Mouse (Mus musculus) thymus, adult 2 months (tissue): ENCODE data around the gene Acsbg1.

Experiments
- CTCF ChIP-seq: fragments of 200-500 bp; IDR thresholded peaks from 2 replicates; pipeline ENCODE4 v1.5.1; 2012; ENCODE audit warnings: mild to moderate bottlenecking, control low read depth, low read length, moderate library complexity, borderline replicate concordance; ENCODE audit not compliant: control insufficient read depth, poor library complexity, insufficient read depth; ENCODE audit errors: extremely low read depth
- POLR2A ChIP-seq: fragments of 200-500 bp; IDR thresholded peaks from 2 replicates; pipeline ENCODE4 v1.6.1; 2012; ENCODE audit warnings: mild to moderate bottlenecking, low read length, control low read depth, moderate library complexity; ENCODE audit not compliant: control insufficient read depth, poor library complexity, insufficient read depth; ENCODE audit errors: extremely low read depth

DNA sequence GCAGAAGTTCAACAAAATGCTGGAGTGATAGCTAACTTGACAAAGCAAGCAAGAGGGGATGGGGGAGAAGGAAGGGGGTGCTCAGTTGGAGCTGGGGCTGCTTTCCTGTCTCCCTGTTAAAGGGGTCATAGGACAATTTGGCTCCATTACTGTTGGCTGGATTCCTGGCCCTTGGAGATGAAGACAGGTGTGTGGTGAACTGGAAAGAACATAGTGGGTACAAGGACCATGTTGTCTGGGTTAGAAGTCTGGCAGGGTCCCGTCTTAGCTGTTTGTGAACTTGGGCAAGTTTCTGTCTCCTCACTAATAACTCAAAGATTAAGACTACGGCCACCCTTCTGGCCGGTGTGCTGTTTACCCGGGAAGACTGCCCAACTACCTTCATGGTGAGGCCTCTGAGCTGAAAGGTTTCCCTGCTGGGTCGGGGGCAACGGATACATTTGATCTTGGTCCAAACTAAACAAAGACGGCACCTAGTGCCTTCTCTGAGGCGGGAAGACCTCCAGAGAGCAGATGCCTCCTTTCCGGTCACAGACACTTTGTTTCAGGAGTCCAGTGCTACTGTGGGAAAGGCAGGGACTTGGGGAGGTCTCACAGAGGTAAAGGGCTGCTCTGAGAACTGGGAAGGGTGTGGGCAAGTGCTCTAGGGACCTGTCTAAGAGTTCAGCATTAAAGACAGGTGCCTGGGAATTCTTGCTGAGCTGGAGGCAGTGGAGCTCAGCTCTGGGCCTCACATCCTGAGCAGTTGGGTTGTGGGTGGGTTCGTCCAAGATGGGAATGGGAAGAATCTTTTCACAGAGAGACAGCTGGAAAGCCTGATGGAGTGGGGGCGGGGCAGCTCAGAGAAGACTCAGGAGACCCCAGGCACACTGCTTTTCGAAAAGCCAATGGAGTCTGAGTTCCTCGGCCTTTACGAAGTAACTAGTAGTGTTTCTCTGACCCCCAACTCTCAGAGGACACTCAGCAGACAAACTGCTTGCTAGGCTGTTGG, 25.9 kb upstream of the Acsbg1 start:
- TF ChIP-seq CTCF = no peak
- no peak for TF ChIP-seq POLR2A
